Mouse (Mus musculus) layer of hippocampus, adult 2 months (tissue): ENCODE results near the gene Olfr1392. TPM values are rescaled to one million over a fixed set of nuclear protein-coding genes. Genes with fewer than 3 reads are reported as not detected.

Experiments
- DNase-seq, 2 experiments: peaks; one replicate each; pipeline ENCODE4 v3.0.0; 2022; ENCODE audit warnings: low spot score in 2 of 2
- H3K27ac ChIP-seq: fragments of 200-600 bp; 2 replicates; pipeline ENCODE4 v1.8.1; 2022
- H3K4me3 ChIP-seq: fragments of 200-600 bp; 2 replicates; pipeline ENCODE4 v1.8.1; 2022; ENCODE audit warnings: mild to moderate bottlenecking
- CTCF ChIP-seq: fragments of 200-600 bp; conservative IDR thresholded peaks from 2 replicates; pipeline ENCODE4 v1.8.1; 2022; ENCODE audit warnings: antibody characterized with exemption, mild to moderate bottlenecking, moderate library complexity
- total RNA-seq, 2 experiments: library from RNA; stranded (reverse); gene quantifications; 2 replicates each; pipeline ENCODE4 v1.2.3; 2021

The Olfr1392 gene
- total RNA-seq, 2 experiments from 2014 or later = not detected

DNA sequence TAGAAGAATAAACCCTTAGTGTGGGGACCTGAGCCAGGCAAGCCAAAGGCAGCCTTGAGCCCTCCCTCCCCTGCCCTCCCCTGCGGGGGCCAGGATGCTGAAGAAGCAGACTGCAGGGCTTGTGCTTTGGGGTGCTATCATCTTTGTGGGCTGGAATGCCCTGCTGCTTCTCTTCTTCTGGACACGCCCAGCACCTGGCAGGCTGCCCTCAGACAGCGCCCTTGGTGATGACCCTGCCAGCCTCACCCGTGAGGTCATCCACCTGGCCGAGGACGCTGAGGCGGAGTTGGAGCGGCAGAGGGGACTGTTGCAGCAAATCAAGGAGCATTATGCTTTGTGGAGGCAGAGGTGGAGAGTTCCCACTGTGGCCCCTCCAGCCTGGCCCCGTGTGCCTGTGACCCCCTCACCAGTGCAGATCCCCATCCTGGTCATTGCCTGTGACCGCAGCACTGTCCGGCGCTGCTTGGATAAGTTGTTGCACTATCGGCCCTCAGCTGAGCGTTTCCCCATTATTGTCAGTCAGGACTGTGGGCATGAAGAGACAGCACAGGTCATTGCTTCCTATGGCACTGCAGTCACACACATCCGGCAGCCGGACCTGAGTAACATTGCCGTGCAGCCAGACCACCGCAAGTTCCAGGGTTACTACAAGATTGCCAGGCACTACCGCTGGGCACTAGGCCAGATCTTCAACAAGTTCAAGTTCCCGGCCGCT lies 24.3 kb upstream of the Olfr1392 start:
- no peak for TF ChIP-seq CTCF
- DNase-seq = no peak
- Histone ChIP-seq H3K4me3 (no peak overlapping the region), H3K27ac (peak overlapping the region; percentile 44; the same call in 1 of the 2 replicates)

GRCm38 (mm10) chr11:49261313-49261855 lies 23.7 kb upstream of the Olfr1392 start:
- Histone ChIP-seq H3K27ac (no peak overlapping the region), H3K4me3 (no peak overlapping the region)
- TF ChIP-seq CTCF = no peak
- no peak for DNase-seq

- Histone ChIP-seq H3K27ac (no peak overlapping the region), H3K4me3 (no peak overlapping the region)
- no peak for DNase-seq
- no peak for TF ChIP-seq CTCF
Measured at GRCm38 (mm10) chr11:49262286-49262685, 22.8 kb upstream of the Olfr1392 start.

- TF ChIP-seq CTCF = no peak
- no peak for DNase-seq
- Histone ChIP-seq H3K27ac (no peak overlapping the region), H3K4me3 (no peak overlapping the region)
Measured at GRCm38 (mm10) chr11:49263149-49263548, 21.9 kb upstream of the Olfr1392 start.

DNA sequence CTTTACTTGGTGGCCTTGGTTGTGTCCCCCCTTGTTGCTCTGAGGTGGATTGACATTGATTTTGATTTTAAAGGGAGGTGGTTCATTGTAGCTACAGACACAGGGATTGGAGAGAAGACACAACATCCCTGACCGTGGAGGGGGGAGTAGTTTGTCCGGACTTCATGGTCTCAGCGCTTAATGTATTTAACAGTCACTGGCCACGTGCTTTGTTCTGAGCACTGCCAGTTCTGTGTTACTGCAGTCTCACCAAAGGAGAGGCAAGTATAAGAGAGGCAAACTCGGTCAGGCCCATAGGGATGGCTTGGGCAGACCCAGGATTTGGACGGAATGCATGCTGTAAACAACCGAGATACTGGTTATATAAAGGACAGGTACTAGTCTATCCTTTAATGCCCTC lies 21.0 kb upstream of the Olfr1392 start:
- Histone ChIP-seq H3K4me3 (no peak overlapping the region), H3K27ac (no peak overlapping the region)
- no peak for TF ChIP-seq CTCF
- no peak for DNase-seq

- TF ChIP-seq CTCF = no peak
- no peak overlapping the region for H3K27ac ChIP-seq
- no peak overlapping the region for H3K4me3 ChIP-seq
- DNase-seq = no peak
Measured at GRCm38 (mm10) chr11:49264622-49265021, 20.5 kb upstream of the Olfr1392 start.

DNA sequence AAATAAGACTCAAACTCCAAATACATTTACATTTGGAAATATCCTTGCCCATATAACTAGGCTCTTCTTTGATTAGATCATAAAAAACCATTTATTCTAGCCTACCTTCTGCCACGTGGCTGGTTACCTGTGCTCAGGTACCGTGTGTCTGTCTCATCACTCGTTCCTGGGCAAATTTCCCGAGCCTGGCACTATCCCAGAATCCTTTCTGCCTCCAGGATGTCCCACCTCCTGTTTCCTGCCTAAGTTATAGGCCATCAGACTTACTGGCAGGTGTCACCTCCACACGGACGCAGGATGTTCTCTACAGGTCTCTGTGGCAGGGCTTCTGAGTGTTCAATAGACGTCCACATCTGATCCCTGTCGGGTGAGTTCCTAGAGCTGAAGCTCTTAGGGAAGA lies 20.0 kb upstream of the Olfr1392 start:
- DNase-seq = no peak
- no peak for TF ChIP-seq CTCF
- H3K27ac ChIP-seq = no peak overlapping the region
- no peak overlapping the region for H3K4me3 ChIP-seq

- H3K4me3 ChIP-seq = no peak overlapping the region
- no peak overlapping the region for H3K27ac ChIP-seq
- DNase-seq = no peak
- no peak for TF ChIP-seq CTCF
Measured at GRCm38 (mm10) chr11:49266671-49267070, 18.4 kb upstream of the Olfr1392 start.

GRCm38 (mm10) chr11:49267316-49267715 lies 17.8 kb upstream of the Olfr1392 start:
- no peak overlapping the region for H3K4me3 ChIP-seq
- no peak for TF ChIP-seq CTCF

GRCm38 (mm10) chr11:49267970-49268579 lies 17.0 kb upstream of the Olfr1392 start:
- no peak for DNase-seq
- TF ChIP-seq CTCF = no peak
- no peak overlapping the region for H3K4me3 ChIP-seq
- no peak overlapping the region for H3K27ac ChIP-seq

More at GRCm38 (mm10) chr11:49267316-49267715, 17.8 kb upstream of the Olfr1392 start:
- no peak for DNase-seq
- no peak overlapping the region for H3K27ac ChIP-seq

DNA sequence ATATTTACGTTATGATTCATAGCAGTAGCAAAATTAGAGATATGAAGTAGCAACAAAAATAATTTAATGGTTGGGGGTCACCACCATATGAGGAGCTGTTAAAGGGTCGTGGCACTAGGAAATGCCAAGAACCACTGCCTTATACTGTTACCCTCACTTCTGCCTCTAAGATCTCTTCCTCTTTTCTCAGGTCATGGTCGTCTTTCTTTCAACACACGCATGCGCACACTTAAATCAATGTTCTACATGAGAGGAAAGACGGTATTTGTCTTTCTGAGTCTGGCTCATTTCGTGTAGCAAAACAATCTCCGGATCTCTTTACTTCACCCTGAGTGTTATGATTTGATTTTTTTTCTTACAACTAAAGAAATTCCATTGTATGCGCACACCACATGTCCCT lies 15.3 kb upstream of the Olfr1392 start:
- no peak for TF ChIP-seq CTCF
- Histone ChIP-seq H3K27ac (no peak overlapping the region), H3K4me3 (no peak overlapping the region)
- DNase-seq = no peak

- Histone ChIP-seq H3K4me3 (no peak overlapping the region), H3K27ac (no peak overlapping the region)
- TF ChIP-seq CTCF = no peak
- DNase-seq = no peak
Measured at GRCm38 (mm10) chr11:49270368-49270767, 14.7 kb upstream of the Olfr1392 start.

DNA sequence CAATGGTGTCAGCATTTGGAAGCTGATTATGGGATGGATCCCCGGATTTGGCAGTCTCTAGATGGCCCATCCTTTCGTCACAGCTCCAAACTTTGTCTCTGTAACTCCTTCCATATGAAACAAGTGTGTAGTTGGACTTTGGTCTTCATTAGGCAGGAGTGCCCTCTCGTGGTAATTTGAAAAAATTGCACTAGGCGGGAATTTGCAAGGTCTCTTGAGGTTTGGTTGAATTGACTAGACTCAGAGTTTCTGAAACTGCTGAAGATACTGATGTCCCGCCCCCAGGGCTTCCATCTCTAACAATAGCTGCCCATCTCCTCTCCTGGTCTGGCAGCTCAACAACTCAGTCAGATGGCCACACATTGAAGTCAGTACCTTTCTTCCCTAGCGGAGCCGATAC lies 13.7 kb upstream of the Olfr1392 start:
- peak in 1 of 2 experiments; percentile 60 for DNase-seq
- peak; percentile 85 for TF ChIP-seq CTCF
- no peak overlapping the region for H3K4me3 ChIP-seq
- H3K27ac ChIP-seq = no peak overlapping the region
